18 mouse cellular contexts compared by ENCODE assay signal in genomic region chr7:80491086-80491485, GRCm38 (mm10). TPM values are rescaled to one million over a fixed set of nuclear protein-coding genes. Genes with fewer than 3 reads are reported as not detected.
DNase-seq lines count a peak whose midpoint lies in the region; ATAC-seq lines count a peak whose summit lies in the region.
"Had no signal": no experiment of that assay in that cellular context is flagged by ENCODE, and none has a peak within 500 bp of the region (broad histone marks: within the 10 kb centered on the region; RNA-seq: fewer than 3 reads in every experiment).

No protein-coding gene starts in this region.

- peaks cover 82% of the 10 kb centered on the region for H3K36me3 ChIP-seq in liver, embryonic 15.5 days (replicated peaks)
- peaks cover 79% of the 10 kb centered on the region for H3K36me3 ChIP-seq in hindbrain, embryonic 10.5 days

- no peaks in the 10 kb centered on the region for H3K9me3 ChIP-seq in liver, embryonic 15.5 days (replicated peaks)
- no peaks in the 10 kb centered on the region for H3K9me3 ChIP-seq in hindbrain, embryonic 10.5 days
- H3K9me3 ChIP-seq: forebrain, embryonic 12.5 days; heart, embryonic 12.5 days; limb, embryonic 13.5 days had no signal

- 0 out of 2 replicates have a peak overlapping the region, but pooled peaks have one; percentile 19 for H3K27ac ChIP-seq in liver, embryonic 15.5 days (replicated peaks)
- H3K27ac ChIP-seq in hindbrain, embryonic 10.5 days, result no peak overlapping the region
- H3K27ac ChIP-seq: forebrain, embryonic 12.5 days; limb, embryonic 13.5 days had no signal

- no peak overlapping the region for H3K4me3 ChIP-seq in liver, embryonic 15.5 days (replicated peaks)
- no peak overlapping the region for H3K4me3 ChIP-seq in hindbrain, embryonic 10.5 days
- H3K4me3 ChIP-seq: forebrain, embryonic 12.5 days; heart, embryonic 12.5 days; limb, embryonic 13.5 days had no signal

- peaks cover 23% of the 10 kb centered on the region for H3K4me1 ChIP-seq in liver, embryonic 15.5 days (replicated peaks)
- no peaks in the 10 kb centered on the region for H3K4me1 ChIP-seq in hindbrain, embryonic 10.5 days (replicated peaks)
- H3K4me1 ChIP-seq: forebrain, embryonic 12.5 days; heart, embryonic 12.5 days; limb, embryonic 13.5 days had no signal

- peak; percentile 95 for ATAC-seq in erythroblast, adult 5-6 weeks (replicated peaks; ENCODE audit: low FRiP score, poor library complexity, severe bottlenecking)
- peak; percentile 93 for ATAC-seq in liver, embryonic 15.5 days (ENCODE audit: insufficient read depth)
- ATAC-seq: midbrain, embryonic 16.5 days had no signal

- peak overlapping the region; percentile 21; the same call in 1 of the 2 replicates for H3K4me2 ChIP-seq in liver, embryonic 15.5 days
- H3K4me2 ChIP-seq: forebrain, embryonic 12.5 days; heart, embryonic 12.5 days; limb, embryonic 13.5 days had no signal

- H3K9ac ChIP-seq in liver, embryonic 15.5 days, result no peak overlapping the region
- H3K9ac ChIP-seq: forebrain, embryonic 12.5 days; heart, embryonic 12.5 days; limb, embryonic 13.5 days had no signal

- WGBS in liver, embryonic 15.5 days (ENCODE audit: insufficient replicate concordance), result 34% methylated on average over 3 of the region's 3 CpGs
- WGBS in hindbrain, embryonic 10.5 days, result 89% methylated on average over 3 of the region's 3 CpGs

- H3K27me3 ChIP-seq in liver, embryonic 15.5 days, result no peaks in the 10 kb centered on the region
- H3K27me3 ChIP-seq in hindbrain, embryonic 10.5 days (ENCODE audit: insufficient read depth, poor library complexity, severe bottlenecking), result no peaks in the 10 kb centered on the region
- H3K27me3 ChIP-seq: forebrain, embryonic 12.5 days; heart, embryonic 12.5 days; limb, embryonic 13.5 days had no signal

- peak; percentile 11 for DNase-seq in spleen, adult 12 weeks (ENCODE audit: low spot score)
- DNase-seq in spleen, adult 18-20 months, result no peak
- no peak for DNase-seq in frontal cortex, postnatal 14 days (ENCODE audit: low spot score in 2 of 2)
- DNase-seq in hindbrain, embryonic 10.5 days (ENCODE audit: low spot score), result no peak
- no peak for DNase-seq in adipocyte (ENCODE audit: low spot score)
- DNase-seq: adrenal gland, adult 8-10 months; B cell, adult 2 months; cerebellum, adult 2 months; gastrocnemius, postnatal 36 days; kidney, adult 8-10 months; kidney, postnatal 25 days; thymus, postnatal 36 days had no signal

RNA-seq across cellular contexts. Expression of gene Blm, which starts 43.8 kb away (rescaled TPM):
- total RNA-seq in erythroblast, adult 5-6 weeks (2015; ENCODE audit: low replicate concordance), result 53.5 and 82.0 TPM in 2 replicates
- 52.8 and 54.9 TPM in 2 replicates for total RNA-seq in erythroblast, adult 5-6 weeks (2017; ENCODE audit: low replicate concordance)
- 25.5 and 27.4 TPM in 2 replicates for polyA plus RNA-seq in liver, embryonic 15.5 days (2015; fragmentation: Nextera tagmentation; extraction: Ambion mirVana)
- 33.1 and 47.3 TPM in 2 replicates for polyA plus RNA-seq in hindbrain, embryonic 10.5 days (2016; fragmentation: Nextera tagmentation; extraction: Ambion mirVana)
